Mouse (Mus musculus): ENCODE measurements around the gene Pmfbp1.

GRCm38 (mm10) chr8:109544049-109544448, 50.2 kb downstream of the Pmfbp1 start:
- TF ChIP-seq MYOG (IDR thresholded peaks at IDR 0.05; ENCODE audit: control insufficient read depth in 1 of 3, insufficient read depth in 1 of 3, insufficient read length in 2 of 3, low read depth in 2 of 3) (no peak), POLR2A (IDR thresholded peaks at IDR 0.05; ENCODE audit: insufficient read length, low read depth) (no peak), MAX (IDR thresholded peaks at IDR 0.05; ENCODE audit: low read depth) (no peak), POLR2AphosphoS2 (IDR thresholded peaks at IDR 0.05; ENCODE audit: insufficient read length, low read depth) (no peak), USF1 (IDR thresholded peaks at IDR 0.05; ENCODE audit: low read depth) (no peak), MYOD1 (IDR thresholded peaks at IDR 0.05; ENCODE audit: control insufficient read depth in 1 of 3, insufficient read length in 2 of 3, low read depth in 2 of 3) (no peak), CEBPB (IDR thresholded peaks at IDR 0.05; ENCODE audit: insufficient read depth, poor library complexity, severe bottlenecking) (no peak), E2F4 (IDR thresholded peaks at IDR 0.05; ENCODE audit: insufficient read depth) (no peak)

Data from myocyte (in vitro differentiated cells).